Mouse (Mus musculus): ENCODE results near the gene Runx1.

DNA sequence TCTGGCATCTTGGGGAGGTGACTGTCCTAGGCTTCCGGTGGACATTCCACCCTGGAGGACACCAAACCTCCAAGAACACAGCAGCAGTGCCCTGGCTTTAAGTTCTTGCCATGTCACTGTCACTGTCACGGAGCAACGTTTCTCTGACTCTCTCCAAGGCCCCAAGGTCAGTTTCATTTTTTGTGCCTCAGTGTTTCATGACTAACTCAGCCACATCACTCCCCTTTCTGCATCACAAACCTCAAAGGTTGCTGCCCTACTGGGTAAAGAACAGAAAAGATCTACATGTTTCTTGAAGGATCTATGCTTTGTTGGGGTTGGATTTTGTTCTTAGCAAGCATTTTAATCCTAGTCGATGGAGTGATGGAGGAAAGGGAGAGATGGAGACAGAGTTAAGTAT lies 36.1 kb downstream of the Runx1 start:
- TF ChIP-seq EP300 (IDR thresholded peaks at IDR 0.05; ENCODE audit: low read length) (no peak), CTCF (conservative IDR thresholded peaks at IDR 0.05 in 1 of 2, IDR thresholded peaks at IDR 0.05 in 1 of 2; ENCODE audit: low read depth in 2 of 2, low read length in 2 of 2) (no peak), NELFE (IDR thresholded peaks at IDR 0.05; ENCODE audit: low read depth, low read length) (no peak), POLR2AphosphoS2 (IDR thresholded peaks at IDR 0.05; ENCODE audit: low read depth, low read length) (no peak), POLR2A (IDR thresholded peaks at IDR 0.05; ENCODE audit: low read depth, low read length) (no peak), GABPA (IDR thresholded peaks at IDR 0.05; ENCODE audit: insufficient replicate concordance, low read depth, low read length) (no peak), CHD2 (IDR thresholded peaks at IDR 0.05; ENCODE audit: low read length) (no peak), ETS1 (conservative IDR thresholded peaks at IDR 0.05; ENCODE audit: low read depth, low read length) (no peak), NRF1 (IDR thresholded peaks at IDR 0.05; ENCODE audit: low read depth, low read length) (no peak)
